Mouse (Mus musculus): ENCODE data around the gene Cntnap2. TPM values are rescaled to one million over a fixed set of nuclear protein-coding genes. Genes with fewer than 3 reads are reported as not detected.
"Not testable (repeated sequence)": the region's sequence is repeated elsewhere in the genome, so short reads cannot be mapped to it uniquely, and the experiment has no call there.

Cntnap2 gene
- total RNA-seq, 4 experiments from 2014 or later = 99.5 to 119 (median 107) TPM

DNA sequence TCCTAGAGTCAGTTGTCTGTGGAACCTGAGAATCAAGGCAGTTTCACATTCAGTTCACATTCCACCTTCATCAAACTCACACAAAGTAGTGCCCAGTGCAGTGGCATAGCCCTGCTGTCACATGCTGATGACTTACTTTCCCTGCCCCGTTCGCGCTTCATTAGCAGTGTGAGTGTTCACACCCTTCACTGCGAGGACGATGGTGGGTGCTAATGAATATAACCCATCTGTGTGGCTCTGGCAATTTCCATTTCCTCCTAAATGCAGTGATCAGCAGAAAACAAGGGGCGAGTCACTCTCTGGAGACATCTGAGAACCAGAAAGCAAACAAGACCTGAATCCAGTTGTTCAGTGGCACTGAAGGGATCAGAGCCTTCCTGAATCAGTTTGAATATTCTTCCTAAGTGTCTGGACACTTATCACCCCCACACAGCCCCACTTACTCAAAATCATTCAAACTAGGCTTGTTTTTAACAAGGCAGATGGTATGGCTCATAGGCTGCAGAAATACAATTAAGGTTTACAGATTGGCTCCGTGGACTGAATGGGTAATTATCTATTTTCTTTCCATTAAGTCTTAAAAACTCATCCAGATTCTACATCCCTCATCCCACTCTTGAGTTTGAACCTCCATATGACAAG is 2169.6 kb downstream of the Cntnap2 start:
- DNase-seq (ENCODE audit: low spot score in 2 of 2) = no peak

DNA sequence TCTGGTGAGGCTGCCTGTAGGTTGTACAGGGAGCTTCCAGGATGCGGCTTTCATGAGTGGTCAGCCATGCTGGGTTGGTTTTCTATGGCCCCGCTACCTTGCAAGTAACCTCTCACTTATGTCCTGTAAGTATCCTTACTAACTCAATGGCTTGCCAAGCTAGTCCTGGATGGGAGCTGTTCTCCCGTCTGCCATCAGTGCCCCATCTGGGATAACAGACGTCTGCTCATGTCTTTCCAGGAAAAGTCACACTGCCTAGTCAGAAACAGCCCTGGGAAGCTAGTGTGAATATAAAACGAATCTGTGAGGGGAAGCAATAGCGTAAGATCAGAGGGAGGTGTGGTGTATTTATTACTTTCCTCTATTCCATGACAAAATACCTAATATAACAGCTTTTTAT is 2172.4 kb downstream of the Cntnap2 start:
- peak; percentile 48 to 61 for DNase-seq (ENCODE audit: low spot score in 2 of 2)

DNA sequence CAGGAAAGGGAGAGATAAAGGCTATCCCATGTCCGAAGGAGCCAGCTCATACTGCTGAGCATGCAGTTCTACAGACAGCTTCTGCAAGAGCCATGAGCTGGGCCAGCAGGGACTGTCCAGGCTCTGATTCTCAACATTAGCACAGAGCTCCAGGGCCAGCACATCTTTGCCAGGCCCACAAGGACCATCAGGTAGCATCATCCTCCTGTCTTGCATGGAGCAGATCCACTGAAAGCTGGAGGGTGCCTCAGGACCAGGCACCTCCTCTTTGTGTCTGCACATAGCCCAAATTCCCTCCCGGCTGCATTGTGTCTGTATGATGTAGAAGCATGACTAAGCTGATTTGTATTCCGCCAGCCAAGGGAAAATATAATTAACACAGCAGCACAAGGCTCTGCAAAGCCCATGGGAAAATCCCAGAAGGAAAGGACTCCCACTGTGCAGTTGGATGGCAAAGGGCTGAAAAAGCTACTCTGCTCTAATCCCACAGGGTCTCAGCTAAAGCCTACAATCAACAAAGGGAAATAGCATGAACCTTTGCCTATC is 2180.3 kb downstream of the Cntnap2 start:
- DNase-seq (ENCODE audit: low spot score in 2 of 2) = peak; percentile 55

GRCm38 (mm10) chr6:47241379-47241778 is 2182.2 kb downstream of the Cntnap2 start:
- no peak for DNase-seq (ENCODE audit: low spot score in 2 of 2)

DNA sequence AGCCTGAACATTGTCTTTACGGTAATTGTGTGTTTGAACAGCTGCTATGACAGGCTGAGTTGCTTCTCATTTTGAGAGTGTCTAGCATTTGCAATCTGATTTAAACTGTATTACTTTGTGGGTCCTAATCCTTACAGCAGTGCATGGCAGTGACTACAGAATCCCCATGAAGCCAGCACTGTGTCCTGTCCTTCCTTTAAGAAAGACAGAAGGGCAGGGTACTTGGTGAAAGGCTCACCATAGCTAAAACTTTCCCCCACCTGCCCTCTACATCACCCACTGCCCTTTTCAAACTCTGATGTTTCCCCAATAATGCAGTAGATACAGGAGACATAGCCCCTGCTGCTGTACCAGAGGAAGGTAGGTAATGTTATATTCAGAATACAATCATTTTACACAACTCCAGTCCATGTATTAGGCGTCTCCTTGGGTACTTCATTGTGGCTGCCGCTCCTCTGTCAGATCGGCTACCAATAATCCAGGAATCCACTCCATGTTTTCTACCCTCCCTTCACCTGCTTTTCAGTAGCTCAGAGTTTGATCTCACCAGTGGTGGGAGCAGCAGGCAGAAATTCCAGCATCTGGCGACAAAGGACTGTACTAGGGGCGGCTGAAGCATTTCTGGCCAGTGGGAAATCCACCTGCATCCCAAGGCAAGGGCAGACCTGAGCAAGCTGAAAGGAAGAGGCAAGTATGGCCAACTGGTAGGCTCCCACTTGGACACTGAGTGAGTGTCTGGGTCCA is 2184.9 kb downstream of the Cntnap2 start:
- DNase-seq (ENCODE audit: low spot score in 2 of 2) = peak; percentile 30 to 37

DNA sequence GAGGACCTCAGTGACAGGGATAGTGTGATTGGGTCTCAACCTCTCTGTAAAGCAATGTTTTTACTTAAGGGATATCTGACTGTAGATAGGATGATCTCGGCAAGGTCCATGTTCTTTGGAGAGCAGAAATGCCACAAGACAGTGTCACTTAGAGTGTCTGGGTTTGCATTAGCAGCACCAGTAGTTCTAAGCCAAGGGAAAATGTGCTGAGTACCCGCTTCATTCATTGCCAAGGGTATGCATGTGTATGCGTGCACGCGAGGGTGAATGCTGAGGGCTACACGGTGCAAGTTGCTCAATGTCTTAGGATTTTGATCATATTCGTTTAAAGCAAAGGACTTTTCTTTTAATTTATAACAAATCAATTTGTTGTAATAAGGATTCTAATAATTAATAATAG is 2185.5 kb downstream of the Cntnap2 start:
- no peak for DNase-seq (ENCODE audit: low spot score in 2 of 2)

DNA sequence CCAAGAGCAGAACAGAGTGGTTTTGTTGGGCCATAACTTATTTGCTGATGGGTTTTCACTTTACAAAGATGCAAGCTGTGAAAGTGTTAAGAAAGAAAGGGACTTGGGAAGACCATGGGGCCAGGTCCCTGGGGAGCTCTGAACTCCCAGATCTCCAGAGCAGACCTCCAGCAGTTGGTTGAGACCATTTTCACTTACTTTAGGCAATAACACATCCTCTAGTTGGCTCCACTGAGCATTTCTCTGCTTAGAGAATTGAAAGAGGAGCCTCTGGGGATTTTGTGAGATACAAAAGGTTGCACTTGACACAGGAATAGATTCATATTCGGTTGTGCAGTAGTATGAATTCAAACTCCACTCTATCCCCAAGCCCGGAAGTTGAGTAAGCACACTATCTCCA is 2196.1 kb downstream of the Cntnap2 start:
- no peak for DNase-seq (ENCODE audit: low spot score in 2 of 2)

- no peak for DNase-seq (ENCODE audit: low spot score in 2 of 2)
These were observed 2197.2 kb downstream of the Cntnap2 start for GRCm38 (mm10) chr6:47256227-47256887.

DNA sequence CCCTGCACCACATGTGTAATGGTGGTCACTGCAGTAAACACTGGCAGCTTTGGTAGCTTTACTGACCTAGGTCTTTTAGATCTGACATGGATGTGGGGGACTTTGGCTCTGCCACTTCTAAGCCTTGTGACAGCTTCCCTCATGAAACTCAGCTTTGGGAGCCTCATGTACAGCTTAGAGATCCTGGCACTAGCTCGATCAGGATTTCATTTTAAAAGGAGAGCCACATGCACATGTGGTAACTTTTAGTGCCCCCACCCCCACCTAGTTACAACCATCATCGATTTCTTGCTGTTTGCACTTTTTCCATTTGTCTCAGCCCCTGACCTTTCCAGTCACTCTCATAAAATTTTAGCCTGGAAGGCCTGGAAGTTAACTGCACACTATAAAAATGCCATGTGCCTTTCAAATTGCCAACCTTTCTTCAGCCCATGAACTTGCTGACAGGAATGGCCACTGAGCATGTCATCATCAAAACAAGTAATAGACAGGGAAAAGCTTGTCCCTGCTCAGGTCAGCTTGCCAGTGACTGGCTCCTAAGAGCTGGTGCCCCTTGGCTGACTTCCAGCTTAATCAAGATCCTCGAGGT is 2197.9 kb downstream of the Cntnap2 start:
- DNase-seq (ENCODE audit: low spot score in 2 of 2) = no peak

GRCm38 (mm10) chr6:47259626-47260114 is 2200.5 kb downstream of the Cntnap2 start:
- no peak for DNase-seq (ENCODE audit: low spot score in 2 of 2)

DNA sequence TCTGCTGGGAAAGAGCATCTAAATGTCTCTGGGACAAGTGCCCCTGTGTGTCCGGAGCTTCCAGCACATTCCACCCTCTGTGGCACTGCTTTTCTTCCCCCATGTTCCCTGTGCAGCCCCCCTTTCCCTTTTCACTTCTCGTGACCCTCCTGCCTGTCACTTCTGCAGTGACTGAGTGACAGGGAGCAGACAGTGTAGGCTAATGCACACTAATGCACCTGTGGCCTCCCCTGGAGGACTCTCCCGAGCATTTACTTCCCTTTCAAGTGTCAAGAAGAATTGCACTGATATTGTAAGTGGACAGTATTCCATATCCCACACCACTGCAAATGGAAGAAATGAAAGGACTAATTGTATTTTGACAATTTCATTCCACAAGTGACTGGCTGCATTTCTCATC is 2208.1 kb downstream of the Cntnap2 start:
- DNase-seq (ENCODE audit: low spot score in 2 of 2) = no peak

GRCm38 (mm10) chr6:47269455-47269854 is 2210.3 kb downstream of the Cntnap2 start:
- no peak for DNase-seq (ENCODE audit: low spot score in 2 of 2)

GRCm38 (mm10) chr6:47271576-47271975 is 2212.4 kb downstream of the Cntnap2 start:
- no peak for DNase-seq (ENCODE audit: low spot score in 2 of 2)

DNA sequence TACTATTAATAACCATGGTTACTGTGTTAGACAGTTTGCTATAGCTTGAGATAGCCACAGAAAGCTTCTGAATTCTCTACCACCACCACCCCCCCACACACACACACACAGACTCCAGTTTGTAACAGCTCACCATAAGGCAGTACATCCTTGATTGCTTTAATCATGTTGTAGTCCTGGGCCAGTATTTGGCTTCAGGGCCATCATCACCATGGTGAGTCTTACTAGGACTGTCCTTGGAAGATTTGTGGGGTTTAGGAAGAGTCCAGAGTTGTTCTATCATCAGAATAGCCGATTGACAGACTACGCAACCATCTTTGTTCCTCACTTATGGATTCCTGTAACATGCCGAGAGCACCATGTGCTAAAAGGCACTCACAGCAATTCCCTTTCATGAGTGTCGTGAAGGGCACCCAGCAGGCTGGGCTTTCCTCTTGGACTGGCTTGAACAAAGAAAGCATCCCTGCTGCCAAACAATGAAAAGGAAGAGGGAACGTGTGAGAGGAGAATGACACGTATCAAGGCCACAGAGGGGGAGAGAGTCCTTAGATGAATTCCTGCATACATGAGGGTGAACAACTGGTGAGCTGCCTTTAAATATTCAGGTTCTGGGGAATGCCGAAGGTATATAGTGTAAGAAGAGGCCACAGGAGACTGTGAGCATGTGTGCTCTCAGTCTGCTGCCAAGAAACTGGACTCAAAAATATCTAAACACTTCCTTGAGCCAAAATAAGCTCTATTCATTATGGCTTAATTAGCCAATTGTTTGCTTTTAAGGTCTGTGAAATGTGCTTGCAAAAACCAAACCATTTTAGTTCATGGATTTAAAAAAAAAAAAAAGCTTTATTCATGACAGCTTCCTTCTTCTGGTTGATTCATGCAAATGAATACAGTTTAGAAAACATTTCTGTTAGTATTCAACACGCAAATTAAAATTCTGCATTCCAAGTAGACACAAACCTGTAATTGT is 2213.7 kb downstream of the Cntnap2 start:
- DNase-seq (ENCODE audit: low spot score in 2 of 2) = no peak

DNA sequence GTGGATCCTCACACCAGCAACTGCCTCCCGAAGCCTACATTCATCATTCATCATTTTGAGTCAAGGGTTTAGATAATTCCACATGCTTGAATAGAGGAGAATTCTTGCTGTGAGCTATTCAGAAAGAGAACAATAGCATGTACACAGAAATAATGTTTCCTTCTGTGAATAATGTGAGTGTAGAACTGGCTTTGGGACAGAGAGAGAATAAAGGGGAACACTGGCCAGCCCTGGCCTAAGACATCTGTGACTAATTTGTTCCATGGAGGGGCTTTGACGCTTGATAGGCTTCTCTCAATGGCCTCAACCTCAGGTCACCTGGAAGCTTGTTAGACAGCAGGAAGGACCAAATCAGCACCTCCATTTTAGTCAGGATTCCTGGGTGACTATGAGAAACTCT is 2215.9 kb downstream of the Cntnap2 start:
- DNase-seq (ENCODE audit: low spot score in 2 of 2) = no peak

DNA sequence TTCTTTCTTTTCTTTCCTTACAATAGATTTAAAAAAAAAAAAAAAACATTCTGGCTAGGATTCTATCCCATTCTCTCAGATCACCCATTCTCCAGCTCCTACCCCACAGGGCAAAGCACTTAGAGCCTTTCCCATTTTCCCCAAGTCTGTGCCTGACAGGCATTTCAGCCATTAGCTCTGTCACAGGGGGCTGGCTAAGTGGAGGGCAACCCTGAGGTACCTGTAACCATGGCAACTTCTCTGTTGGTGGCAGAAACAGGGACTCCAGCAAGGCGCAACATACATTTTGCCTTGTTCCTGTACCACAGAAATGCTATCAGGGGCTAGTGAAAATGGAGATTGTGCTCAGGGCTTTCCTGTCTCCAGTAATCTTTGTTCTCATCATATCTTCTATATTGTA is 2220.0 kb downstream of the Cntnap2 start:
- no peak for DNase-seq (ENCODE audit: low spot score in 2 of 2)

DNA sequence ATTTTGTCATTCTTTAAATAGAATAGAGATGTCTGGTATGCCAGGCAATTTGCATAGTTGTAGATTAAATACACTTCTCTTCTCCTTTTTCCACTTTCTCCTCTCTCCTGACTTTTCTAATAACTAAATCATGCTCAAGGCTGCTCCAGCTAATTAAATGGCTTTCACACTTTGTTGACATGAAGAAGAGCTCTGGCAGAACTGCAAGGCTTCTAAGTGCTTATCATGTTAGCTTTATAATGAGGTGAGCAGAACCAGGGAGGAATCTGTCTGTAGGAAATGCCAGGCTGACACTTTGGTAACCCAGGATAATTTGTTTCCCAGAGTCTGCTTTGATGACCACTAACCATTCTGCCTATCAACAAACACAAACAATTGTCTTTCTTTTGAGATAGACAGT is 2222.4 kb downstream of the Cntnap2 start:
- no peak for DNase-seq (ENCODE audit: low spot score in 2 of 2)

DNA sequence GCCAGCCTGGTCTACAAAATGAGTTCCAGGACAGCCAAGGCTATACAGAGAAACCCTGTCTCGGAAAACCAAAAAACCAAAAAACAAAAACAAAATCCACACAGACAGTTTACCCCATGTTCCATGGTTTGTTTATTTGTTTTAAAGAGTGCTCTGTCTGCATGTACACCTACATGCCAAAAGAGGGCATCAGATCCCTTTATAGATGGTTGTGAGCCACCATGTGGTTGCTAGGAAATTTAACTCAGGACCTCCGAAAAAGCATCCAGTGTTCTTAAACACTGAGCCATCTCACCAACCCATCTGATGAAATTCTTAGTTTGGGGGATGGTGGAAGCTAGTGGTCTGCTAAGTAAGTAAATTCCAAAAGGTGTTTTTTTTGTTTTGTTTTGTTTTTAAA is 2225.6 kb downstream of the Cntnap2 start:
- DNase-seq (ENCODE audit: low spot score in 2 of 2) = no peak

- DNase-seq (ENCODE audit: low spot score in 2 of 2) = no peak
These were observed 2226.6 kb downstream of the Cntnap2 start for GRCm38 (mm10) chr6:47285742-47286141.

DNA sequence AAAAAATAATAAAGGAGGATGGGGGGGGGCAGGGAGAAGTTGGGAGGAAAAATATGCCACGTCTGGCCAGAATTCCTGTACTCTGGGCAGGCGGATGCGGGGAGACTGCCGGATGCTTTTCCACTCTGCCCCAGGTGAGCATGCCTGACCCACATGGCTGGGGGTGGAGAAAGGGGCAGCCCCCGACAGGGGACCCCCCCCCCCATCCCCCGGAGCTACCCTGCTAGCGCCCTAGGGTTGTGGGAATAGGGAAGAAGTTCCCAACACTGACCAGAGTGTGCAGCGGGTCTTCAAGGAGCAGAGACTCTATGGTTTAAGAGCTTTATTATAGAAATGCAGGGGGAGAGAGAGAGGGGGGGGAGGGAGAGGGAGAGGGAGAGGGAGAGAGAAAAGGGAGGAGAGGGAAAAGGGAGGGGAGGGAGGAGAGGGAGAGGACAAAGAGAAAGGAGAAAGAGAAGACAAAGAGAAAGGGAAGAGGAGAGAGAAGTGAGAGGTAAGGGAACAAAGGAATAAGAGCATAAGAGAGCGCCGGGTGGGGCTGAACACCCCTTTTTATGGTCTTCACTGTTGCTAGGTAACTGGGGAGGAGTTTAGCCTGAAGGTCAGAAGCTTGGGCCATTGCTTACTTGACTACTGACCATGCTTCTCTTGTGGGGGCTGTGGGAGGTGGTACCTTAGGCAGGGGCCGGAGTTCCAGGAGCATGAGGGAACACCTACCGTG is 2227.2 kb downstream of the Cntnap2 start:
- not testable (repeated sequence) for DNase-seq (ENCODE audit: low spot score in 2 of 2)

Measured in layer of hippocampus, adult 8-10 months (tissue).